Mouse (Mus musculus) forebrain, embryonic 16.5 days (tissue): ENCODE data around the gene Vrtn. TPM values are rescaled to one million over a fixed set of nuclear protein-coding genes. Genes with fewer than 3 reads are reported as not detected.

Experiments
- ATAC-seq: fragments of 200-750 bp; cut with Nextera tagmentation; 2 replicates; pipeline ENCODE4 v1.8.0; 2017; ENCODE audit warnings: mild to moderate bottlenecking, moderate library complexity
- H3K27ac ChIP-seq: fragments of 300-500 bp; sonication (generic); 2 replicates; pipeline ENCODE4 v1.5.1; 2014; ENCODE audit warnings: low read length, control low read depth
- H3K27me3 ChIP-seq: fragments of 300-500 bp; sonication (generic); replicated peaks from 2 replicates; pipeline ENCODE4 v1.6.1; 2014; ENCODE audit warnings: low read length; ENCODE audit not compliant: control insufficient read depth, insufficient read depth
- H3K36me3 ChIP-seq: fragments of 300-500 bp; sonication (generic); 2 replicates; pipeline ENCODE4 v1.6.1; 2014; ENCODE audit not compliant: control insufficient read depth, insufficient read depth
- H3K4me1 ChIP-seq: fragments of 300-500 bp; sonication (generic); replicated peaks from 2 replicates; pipeline ENCODE4 v1.6.1; 2014; ENCODE audit warnings: low read length; ENCODE audit not compliant: control insufficient read depth, insufficient read depth
- H3K4me2 ChIP-seq: fragments of 300-500 bp; sonication (generic); 2 replicates; pipeline ENCODE4 v1.6.1; 2014; ENCODE audit warnings: mild to moderate bottlenecking, low read length, control low read depth
- H3K4me3 ChIP-seq: fragments of 300-500 bp; sonication (generic); replicated peaks from 2 replicates; pipeline ENCODE4 v1.5.1; 2014; ENCODE audit warnings: mild to moderate bottlenecking, low read length, control low read depth
- H3K9ac ChIP-seq: fragments of 300-500 bp; sonication (generic); replicated peaks from 2 replicates; pipeline ENCODE4 v1.6.1; 2014; ENCODE audit warnings: low read depth, low read length, control low read depth
- H3K9me3 ChIP-seq: fragments of 300-500 bp; sonication (generic); 2 replicates; pipeline ENCODE4 v1.6.1; 2016; ENCODE audit warnings: low read length; ENCODE audit not compliant: control insufficient read depth
- WGBS: fragments of 180-500 bp; shearing (Covaris S2); extraction: QIAGEN DNeasy Blood & Tissue Kit; methylation state at CpG from one replicate; pipeline ENCODE4 v1.1.7; 2014; 5-methylcytosine and 5-hydroxymethylcytosine counted together
- polyA plus RNA-seq: library from polyadenylated mRNA; unstranded; fragments of >200 nt; fragmentation: Nextera tagmentation; extraction: Ambion mirVana; gene quantifications from 2 replicates; pipeline ENCODE4 v1.2.1, GENCODE M21; 2015

Gene Vrtn
- polyA plus RNA-seq, 1 experiment from 2014 or later: 0.18 TPM

DNA sequence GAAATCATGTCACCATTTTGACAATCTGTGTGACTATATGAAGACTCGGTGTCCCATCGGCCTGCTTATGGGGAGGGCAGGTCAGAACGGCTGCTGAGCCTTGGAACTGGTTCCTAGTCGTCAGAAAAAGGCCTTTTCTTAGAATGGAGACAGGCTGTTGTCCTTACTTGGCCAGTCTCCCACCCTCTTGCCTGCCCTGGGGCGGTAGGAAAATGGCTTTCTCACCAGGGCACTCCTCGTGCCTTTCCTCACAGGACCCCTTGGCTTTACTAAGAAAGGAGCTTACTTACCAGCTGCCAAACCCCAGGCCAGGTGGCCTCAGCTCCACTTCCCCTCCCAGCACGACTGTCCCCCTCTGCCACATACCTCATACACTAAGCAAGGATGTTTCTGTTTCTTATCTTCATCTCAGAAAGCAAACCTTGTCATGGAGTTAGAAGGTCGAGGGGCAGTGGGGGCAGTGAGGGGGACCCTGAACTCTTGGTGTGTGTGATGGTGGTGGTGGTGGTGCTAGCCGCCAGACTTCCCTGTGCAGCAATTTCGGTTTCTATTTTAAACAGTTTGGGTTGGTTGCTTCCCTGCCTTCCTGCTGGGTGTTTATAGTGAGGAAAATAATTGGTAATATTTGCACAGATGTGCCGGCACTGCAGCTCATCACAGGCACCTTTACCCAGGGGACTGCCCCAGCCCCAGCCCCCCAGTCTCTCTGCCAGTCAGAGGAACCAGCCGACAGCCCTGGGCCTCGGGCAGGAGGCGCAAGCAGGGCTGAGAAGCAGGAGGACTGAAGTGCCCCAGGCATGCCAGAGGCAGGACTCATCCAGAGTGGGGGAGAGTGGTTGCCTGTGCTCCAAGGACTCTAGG lies 34.1 kb downstream of the Vrtn start:
- H3K36me3 ChIP-seq: no peaks in the 10 kb centered on the region
- no peak overlapping the region for H3K9ac ChIP-seq
- H3K4me1 ChIP-seq: 0 out of 2 replicates have a peak, but pooled peaks cover 2% of the 10 kb centered on the region
- 47% methylated on average over 14 of the region's 14 CpGs for WGBS
- no peak overlapping the region for H3K27ac ChIP-seq
- no peak for ATAC-seq
- H3K4me2 ChIP-seq: no peak overlapping the region
- H3K4me3 ChIP-seq: no peak overlapping the region
- H3K27me3 ChIP-seq: no peaks in the 10 kb centered on the region
- H3K9me3 ChIP-seq: no peaks in the 10 kb centered on the region

DNA sequence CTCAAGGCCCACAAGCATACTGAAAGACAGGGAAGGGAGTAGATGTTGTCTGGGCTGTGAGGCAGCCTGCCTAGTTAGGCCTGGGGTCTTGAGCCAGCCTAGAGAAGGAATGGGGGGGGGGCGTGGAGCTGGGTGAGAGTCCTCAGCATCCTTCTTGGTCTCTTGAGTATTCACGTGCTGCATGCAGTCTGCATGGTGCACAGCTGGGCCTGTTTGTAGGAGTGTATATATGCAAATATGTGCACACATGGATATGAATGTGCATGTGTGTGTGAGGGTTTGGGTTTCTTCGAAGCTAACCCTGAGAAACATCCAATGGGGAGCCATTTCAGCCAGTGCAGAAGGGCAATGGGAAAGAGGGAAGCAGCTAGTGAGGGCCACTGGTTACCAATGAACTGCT lies 35.2 kb downstream of the Vrtn start:
- H3K9me3 ChIP-seq: no peaks in the 10 kb centered on the region
- no peak for ATAC-seq
- H3K4me2 ChIP-seq: no peak overlapping the region
- H3K27me3 ChIP-seq: no peaks in the 10 kb centered on the region
- no peaks in the 10 kb centered on the region for H3K36me3 ChIP-seq
- 0 out of 2 replicates have a peak, but pooled peaks cover 2% of the 10 kb centered on the region for H3K4me1 ChIP-seq
- no peak overlapping the region for H3K4me3 ChIP-seq
- WGBS: 86% methylated on average over 3 of the region's 3 CpGs
- no peak overlapping the region for H3K27ac ChIP-seq
- H3K9ac ChIP-seq: no peak overlapping the region

DNA sequence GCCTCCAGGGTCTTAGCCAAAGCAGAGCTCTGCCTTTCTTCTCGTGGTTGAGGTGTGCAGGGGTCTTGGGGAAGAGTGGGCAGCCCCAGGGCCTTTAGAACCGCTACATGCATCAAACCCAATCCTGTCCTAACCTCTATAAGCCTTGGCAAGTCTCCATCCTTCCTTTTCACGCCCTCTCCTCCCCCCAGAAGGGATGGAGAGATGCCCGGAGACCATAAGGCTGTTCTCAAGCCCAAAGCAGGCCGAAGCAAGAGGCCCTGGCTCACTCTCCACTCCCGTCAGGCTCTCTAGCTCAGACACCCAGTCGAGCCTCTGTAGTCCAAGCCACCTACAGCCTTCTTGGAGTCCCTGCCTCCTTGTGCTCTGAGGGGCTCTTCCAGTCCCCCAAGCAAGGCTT lies 43.8 kb downstream of the Vrtn start:
- 61% methylated on average over 7 of the region's 7 CpGs for WGBS
- ATAC-seq: no peak
- no peak overlapping the region for H3K4me2 ChIP-seq
- no peaks in the 10 kb centered on the region for H3K4me1 ChIP-seq
- H3K27ac ChIP-seq: no peak overlapping the region
- no peaks in the 10 kb centered on the region for H3K36me3 ChIP-seq
- H3K27me3 ChIP-seq: no peaks in the 10 kb centered on the region
- H3K4me3 ChIP-seq: no peak overlapping the region
- H3K9ac ChIP-seq: no peak overlapping the region
- H3K9me3 ChIP-seq: no peaks in the 10 kb centered on the region

DNA sequence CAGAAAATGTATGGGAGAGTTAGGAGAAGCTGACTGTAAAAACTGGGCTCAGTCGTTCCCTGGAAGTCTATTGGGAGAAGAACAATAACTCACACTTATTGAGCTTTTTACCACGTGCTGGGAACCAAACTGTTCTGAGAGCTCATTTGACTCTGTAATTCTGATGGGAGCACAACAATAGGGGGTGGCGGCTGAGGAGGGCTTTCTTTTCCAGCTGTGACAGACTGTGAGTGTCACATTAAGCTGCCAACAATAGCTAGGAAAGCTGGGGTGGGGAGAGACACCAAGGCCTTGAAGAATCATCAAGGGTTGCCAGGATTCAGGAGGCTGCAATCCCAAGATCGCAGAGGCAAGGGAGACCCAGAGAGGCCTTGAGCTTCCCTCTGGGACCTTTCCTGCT lies 45.4 kb downstream of the Vrtn start:
- WGBS: 16% methylated on average over 4 of the region's 4 CpGs
- Histone ChIP-seq H3K27me3 (no peaks in the 10 kb centered on the region), H3K27ac (no peak overlapping the region), H3K9ac (no peak overlapping the region), H3K4me3 (no peak overlapping the region), H3K4me1 (no peaks in the 10 kb centered on the region), H3K9me3 (no peaks in the 10 kb centered on the region), H3K4me2 (no peak overlapping the region), H3K36me3 (no peaks in the 10 kb centered on the region)
- peak; percentile 77 for ATAC-seq

DNA sequence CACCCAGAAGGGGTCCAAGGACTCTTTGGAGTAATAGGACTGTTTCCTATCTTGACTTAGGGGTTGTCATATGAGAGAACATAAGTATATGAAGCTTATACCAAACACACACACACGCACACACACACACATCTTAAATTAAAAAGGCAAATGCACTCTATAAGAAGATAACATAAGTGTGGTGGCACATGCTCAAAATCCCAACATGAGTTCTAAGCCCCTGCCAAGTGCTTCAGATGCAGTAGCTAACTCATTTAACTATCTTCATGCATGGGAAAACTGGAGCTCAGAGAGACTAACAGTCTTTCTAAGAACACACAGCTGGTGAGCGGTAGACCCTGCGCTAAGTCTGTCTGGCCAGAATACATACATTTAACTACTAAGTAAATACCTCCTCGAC lies 46.7 kb downstream of the Vrtn start:
- no peaks in the 10 kb centered on the region for H3K4me1 ChIP-seq
- H3K4me2 ChIP-seq: no peak overlapping the region
- no peaks in the 10 kb centered on the region for H3K36me3 ChIP-seq
- WGBS: 74% methylated on average over 4 of the region's 4 CpGs
- no peak overlapping the region for H3K4me3 ChIP-seq
- no peaks in the 10 kb centered on the region for H3K27me3 ChIP-seq
- H3K9ac ChIP-seq: no peak overlapping the region
- no peak; the same call in 1 of the 2 replicates for ATAC-seq
- no peaks in the 10 kb centered on the region for H3K9me3 ChIP-seq
- H3K27ac ChIP-seq: no peak overlapping the region

DNA sequence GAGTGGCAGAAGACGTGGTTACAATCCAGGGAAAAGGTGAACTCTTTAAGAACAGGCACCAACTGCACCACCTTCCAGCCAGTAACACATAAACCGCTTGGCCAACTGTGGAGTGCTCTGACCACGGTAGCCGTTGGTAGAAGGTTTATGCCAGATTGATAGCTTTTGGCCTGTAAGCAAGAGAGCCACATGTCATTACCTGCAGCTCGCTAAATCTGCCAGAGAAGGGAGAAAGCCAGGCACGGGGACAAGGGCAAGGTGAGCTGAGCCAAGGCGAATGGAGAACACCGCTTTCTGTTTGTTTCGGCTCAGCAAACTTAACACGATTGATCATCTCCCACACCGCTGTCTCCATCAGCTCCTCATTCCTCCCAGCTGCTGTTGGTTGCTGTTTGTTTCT lies 48.2 kb downstream of the Vrtn start:
- Histone ChIP-seq H3K9ac (no peak overlapping the region), H3K27me3 (no peaks in the 10 kb centered on the region), H3K4me3 (no peak overlapping the region), H3K36me3 (no peaks in the 10 kb centered on the region), H3K4me1 (no peaks in the 10 kb centered on the region), H3K27ac (no peak overlapping the region), H3K4me2 (no peak overlapping the region), H3K9me3 (no peaks in the 10 kb centered on the region)
- WGBS: 88% methylated on average over 11 of the region's 11 CpGs
- ATAC-seq: no peak

DNA sequence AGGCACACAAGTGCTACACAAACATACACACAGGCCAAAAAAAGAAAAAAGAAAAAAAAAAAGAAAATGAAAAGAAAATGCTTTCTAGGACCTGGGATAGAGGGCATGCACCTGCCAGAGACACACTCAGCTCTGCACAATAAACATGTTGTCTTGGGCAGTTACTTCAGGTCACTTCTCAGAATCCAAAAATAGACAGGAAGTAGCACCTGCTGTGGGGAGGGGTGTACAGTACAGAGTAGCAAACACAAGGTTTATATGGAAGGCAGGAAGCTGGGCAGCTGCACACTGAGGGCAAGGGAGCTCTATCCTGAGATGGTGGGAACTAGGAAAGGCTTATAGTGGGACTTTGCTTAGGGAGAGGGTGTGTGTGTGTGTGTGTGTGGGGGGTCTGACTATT lies 50.5 kb downstream of the Vrtn start:
- Histone ChIP-seq H3K4me3 (no peak overlapping the region), H3K36me3 (no peaks in the 10 kb centered on the region), H3K4me2 (no peak overlapping the region), H3K27ac (no peak overlapping the region), H3K27me3 (0 out of 2 replicates have a peak, but pooled peaks cover 2% of the 10 kb centered on the region), H3K4me1 (no peaks in the 10 kb centered on the region), H3K9ac (no peak overlapping the region), H3K9me3 (no peaks in the 10 kb centered on the region)
- ATAC-seq: no peak

DNA sequence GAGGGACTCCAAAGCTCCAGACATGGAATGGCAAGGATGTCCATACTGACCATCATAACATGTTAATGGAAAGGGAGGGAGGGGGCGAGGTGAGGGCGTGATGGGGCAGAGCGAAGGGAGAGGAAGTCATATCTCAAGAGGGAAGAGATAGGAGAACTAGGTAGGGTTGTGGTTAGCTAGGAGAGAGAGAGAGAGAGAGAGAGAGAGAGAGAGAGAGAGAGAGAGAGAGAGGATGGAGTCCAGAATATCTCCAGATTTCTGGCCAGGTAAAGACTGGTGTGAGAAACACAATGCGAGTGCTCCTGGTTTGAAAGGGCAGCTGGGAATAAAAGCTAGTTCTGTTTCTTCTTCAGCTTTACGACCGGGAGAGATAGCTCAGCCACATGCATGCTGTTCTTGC lies 51.3 kb downstream of the Vrtn start:
- H3K27ac ChIP-seq: no peak overlapping the region
- 88% methylated on average over 6 of the region's 6 CpGs for WGBS
- H3K4me2 ChIP-seq: no peak overlapping the region
- H3K4me3 ChIP-seq: no peak overlapping the region
- no peaks in the 10 kb centered on the region for H3K36me3 ChIP-seq
- H3K9ac ChIP-seq: no peak overlapping the region
- ATAC-seq: no peak
- peaks cover 3% of the 10 kb centered on the region for H3K27me3 ChIP-seq
- H3K4me1 ChIP-seq: no peaks in the 10 kb centered on the region
- no peaks in the 10 kb centered on the region for H3K9me3 ChIP-seq

DNA sequence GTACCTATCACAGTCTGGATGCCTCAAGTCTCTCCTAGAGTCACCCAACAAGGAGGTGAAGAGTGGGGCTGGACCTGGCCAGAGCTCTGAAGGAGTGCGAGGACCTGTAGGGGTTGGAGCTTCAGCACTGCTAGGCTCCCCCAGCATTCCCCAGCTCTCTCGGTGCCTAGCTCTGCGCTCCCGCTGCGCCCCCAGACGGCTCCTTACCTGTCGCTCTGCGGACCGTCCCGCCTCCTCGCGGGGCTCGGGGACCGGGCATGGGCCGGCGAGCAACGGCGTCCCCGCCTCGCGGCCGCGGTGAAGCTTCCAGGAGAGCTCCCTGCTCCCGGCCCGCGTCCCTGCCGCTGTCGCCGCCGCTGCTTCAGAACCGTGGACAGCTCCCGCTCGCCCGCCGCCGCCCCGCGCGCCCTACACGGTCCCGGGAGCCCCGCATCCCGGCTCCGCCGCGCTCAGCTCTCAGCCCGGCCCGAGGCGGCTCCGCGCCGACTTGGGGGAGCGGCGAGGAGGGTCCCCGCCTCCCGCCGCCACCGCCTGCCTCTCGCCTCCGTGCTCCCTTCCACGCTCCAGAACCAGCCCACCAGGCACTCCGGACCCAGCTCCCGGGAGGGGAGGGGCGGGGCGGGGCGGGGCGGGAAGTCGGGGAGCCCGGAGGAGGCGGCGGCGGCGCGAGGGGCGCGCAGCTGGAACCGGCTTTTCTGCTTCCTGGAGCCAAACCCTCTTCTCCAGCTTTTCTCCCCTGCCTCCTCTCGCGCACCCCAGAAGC lies 57.7 kb downstream of the Vrtn start, which contains the start of gene Syndig1l:
Syndig1l (minus strand) TSS at position 513 of the 763 bp plus-strand sequence.
- H3K4me1 ChIP-seq: 0 out of 2 replicates have a peak, but pooled peaks cover 4% of the 10 kb centered on the region
- H3K9me3 ChIP-seq: no peaks in the 10 kb centered on the region
- peak within 1 kb of the TSS; percentile 71 for H3K9ac ChIP-seq
- peak; percentile 87 for ATAC-seq
- no peak within 1 kb of the TSS for H3K27ac ChIP-seq
- H3K4me2 ChIP-seq: peak within 1 kb of the TSS; percentile 77
- 1% methylated on average over 62 of the region's 79 CpGs for WGBS
- peaks cover 25% of the 10 kb centered on the region for H3K27me3 ChIP-seq
- H3K4me3 ChIP-seq: peak within 1 kb of the TSS; percentile 64
- no peaks in the 10 kb centered on the region for H3K36me3 ChIP-seq
